Mouse (Mus musculus) lung, postnatal 0 days (tissue): ENCODE data around the gene Klf4. TPM values are rescaled to one million over a fixed set of nuclear protein-coding genes. Genes with fewer than 3 reads are reported as not detected.
A peak's percentile ranks its signal among the peaks of the same experiment; 100 is the strongest.

ENCODE experiments used
- ATAC-seq: fragments of 200-750 bp; cut with Nextera tagmentation; 2 replicates; pipeline ENCODE4 v1.8.0; 2017; ENCODE audit warnings: moderate library complexity
- DNase-seq: peaks from one replicate; pipeline ENCODE4 v3.0.0-alpha.2; 2016; ENCODE audit warnings: low spot score
- H3K27ac ChIP-seq: fragments of 300-500 bp; sonication (generic); 2 replicates; pipeline ENCODE4 v1.5.1; 2014; ENCODE audit warnings: antibody characterized with exemption, mild to moderate bottlenecking, low read length, mixed read lengths
- H3K27me3 ChIP-seq: fragments of 300-500 bp; sonication (generic); replicated peaks from 2 replicates; pipeline ENCODE4 v1.6.1; 2014; ENCODE audit warnings: low read length, mixed read lengths; ENCODE audit not compliant: insufficient read depth
- H3K36me3 ChIP-seq: fragments of 300-500 bp; sonication (generic); 2 replicates; pipeline ENCODE4 v1.6.1; 2014; ENCODE audit warnings: low read length, mixed read lengths; ENCODE audit not compliant: insufficient read depth
- H3K4me1 ChIP-seq: fragments of 300-500 bp; sonication (generic); 2 replicates; pipeline ENCODE4 v1.6.1; 2014; ENCODE audit warnings: antibody characterized with exemption, low read depth, low read length, mixed read lengths; ENCODE audit not compliant: insufficient read depth
- H3K4me2 ChIP-seq: fragments of 300-500 bp; sonication (generic); replicated peaks from 2 replicates; pipeline ENCODE4 v1.6.1; 2014; ENCODE audit warnings: low read depth, mild to moderate bottlenecking, low read length, moderate library complexity, mixed read lengths
- H3K4me3 ChIP-seq: fragments of 300-500 bp; sonication (generic); 2 replicates; pipeline ENCODE4 v1.5.1; 2014; ENCODE audit warnings: low read depth, low read length
- H3K9ac ChIP-seq: fragments of 300-500 bp; sonication (generic); replicated peaks from 2 replicates; pipeline ENCODE4 v1.6.1; 2014; ENCODE audit warnings: low read depth, mild to moderate bottlenecking
- H3K9me3 ChIP-seq: fragments of 300-500 bp; sonication (generic); 2 replicates; pipeline ENCODE4 v1.6.1; 2016; ENCODE audit warnings: low read length, mixed read lengths
- CTCF ChIP-seq: IDR thresholded peaks from 2 replicates; pipeline ENCODE4 v1.5.1; 2016; ENCODE audit warnings: antibody characterized with exemption, mild to moderate bottlenecking
- EP300 ChIP-seq: IDR thresholded peaks from 2 replicates; pipeline ENCODE4 v1.6.1; 2016; ENCODE audit warnings: antibody characterized with exemption, mild to moderate bottlenecking, control low read depth
- WGBS: fragments of 180-500 bp; shearing (Covaris S2); extraction: QIAGEN DNeasy Blood & Tissue Kit; methylation state at CpG from one replicate; pipeline ENCODE4 v1.1.7; 2014; 5-methylcytosine and 5-hydroxymethylcytosine counted together
- polyA plus RNA-seq: library from polyadenylated mRNA; unstranded; fragments of >200 nt; fragmentation: Nextera tagmentation; extraction: Ambion mirVana; gene quantifications from 2 replicates; pipeline ENCODE4 v1.2.1, GENCODE M21; 2015

Gene Klf4
- polyA plus RNA-seq, 1 experiment from 2014 or later: 39.1 TPM

GRCm38 (mm10) chr4:55528404-55528803, 3.9 kb downstream of the Klf4 start:
- H3K9me3 ChIP-seq: no peaks in the 10 kb centered on the region
- TF ChIP-seq EP300 (no peak), CTCF (no peak)
- H3K27ac ChIP-seq: no peak overlapping the region
- H3K27me3 ChIP-seq: no peaks in the 10 kb centered on the region
- ATAC-seq (no peak), DNase-seq (no peak)
- no peak overlapping the region for H3K9ac ChIP-seq
- H3K4me2 ChIP-seq: peak overlapping the region; percentile 86
- peaks cover 8% of the 10 kb centered on the region for H3K36me3 ChIP-seq
- peak overlapping the region; percentile 21; the same call in 1 of the 2 replicates for H3K4me3 ChIP-seq
- WGBS: 80% methylated on average over 3 of the region's 4 CpGs
- no peaks in the 10 kb centered on the region for H3K4me1 ChIP-seq

- peaks cover 8% of the 10 kb centered on the region for H3K36me3 ChIP-seq
- H3K9ac ChIP-seq: no peak overlapping the region
- 79% methylated on average over 12 of the region's 12 CpGs for WGBS
- no peak overlapping the region for H3K27ac ChIP-seq
- H3K27me3 ChIP-seq: no peaks in the 10 kb centered on the region
- H3K9me3 ChIP-seq: no peaks in the 10 kb centered on the region
- no peak for DNase-seq
- peak overlapping the region; percentile 21; the same call in 1 of the 2 replicates for H3K4me3 ChIP-seq
- no peaks in the 10 kb centered on the region for H3K4me1 ChIP-seq
- TF ChIP-seq CTCF: no peak
- no peak for TF ChIP-seq EP300
- ATAC-seq: no peak
- H3K4me2 ChIP-seq: peak overlapping the region; percentile 86
Measured at GRCm38 (mm10) chr4:55527931-55528330, 4.3 kb downstream of the Klf4 start.

GRCm38 (mm10) chr4:55526247-55527115, 5.8 kb downstream of the Klf4 start:
- peak overlapping the region; percentile 38 for H3K4me2 ChIP-seq
- H3K9ac ChIP-seq: no peak overlapping the region
- no peak overlapping the region for H3K4me3 ChIP-seq
- H3K27ac ChIP-seq: no peak overlapping the region
- WGBS: 63% methylated on average over 5 of the region's 5 CpGs
- H3K36me3 ChIP-seq: peaks cover 8% of the 10 kb centered on the region
- ATAC-seq (no peak), DNase-seq (peak; percentile 61)
- no peaks in the 10 kb centered on the region for H3K27me3 ChIP-seq
- no peaks in the 10 kb centered on the region for H3K4me1 ChIP-seq
- no peaks in the 10 kb centered on the region for H3K9me3 ChIP-seq
- TF ChIP-seq CTCF (peak; percentile 61), EP300 (no peak)

GRCm38 (mm10) chr4:55523921-55524320, 8.3 kb downstream of the Klf4 start:
- DNase-seq: no peak
- TF ChIP-seq EP300 (no peak), CTCF (no peak)
- 59% methylated on average over 4 of the region's 4 CpGs for WGBS

GRCm38 (mm10) chr4:55517438-55517837, 14.8 kb downstream of the Klf4 start:
- H3K27me3 ChIP-seq: peaks cover 5% of the 10 kb centered on the region
- H3K9me3 ChIP-seq: no peaks in the 10 kb centered on the region
- TF ChIP-seq CTCF (no peak), EP300 (no peak)
- no peaks in the 10 kb centered on the region for H3K36me3 ChIP-seq
- H3K4me2 ChIP-seq: no peak overlapping the region
- ATAC-seq (no peak), DNase-seq (no peak)
- 81% methylated on average over 7 of the region's 7 CpGs for WGBS
- no peaks in the 10 kb centered on the region for H3K4me1 ChIP-seq
- H3K9ac ChIP-seq: no peak overlapping the region
- no peak overlapping the region for H3K4me3 ChIP-seq
- no peak overlapping the region for H3K27ac ChIP-seq

More at GRCm38 (mm10) chr4:55523921-55524320, 8.3 kb downstream of the Klf4 start:
- H3K4me3 ChIP-seq: no peak overlapping the region
- H3K9ac ChIP-seq: no peak overlapping the region
- no peak for ATAC-seq
- no peak overlapping the region for H3K4me2 ChIP-seq
- H3K9me3 ChIP-seq: no peaks in the 10 kb centered on the region
- H3K27me3 ChIP-seq: no peaks in the 10 kb centered on the region
- H3K27ac ChIP-seq: no peak overlapping the region
- H3K4me1 ChIP-seq: no peaks in the 10 kb centered on the region
- no peaks in the 10 kb centered on the region for H3K36me3 ChIP-seq

DNA sequence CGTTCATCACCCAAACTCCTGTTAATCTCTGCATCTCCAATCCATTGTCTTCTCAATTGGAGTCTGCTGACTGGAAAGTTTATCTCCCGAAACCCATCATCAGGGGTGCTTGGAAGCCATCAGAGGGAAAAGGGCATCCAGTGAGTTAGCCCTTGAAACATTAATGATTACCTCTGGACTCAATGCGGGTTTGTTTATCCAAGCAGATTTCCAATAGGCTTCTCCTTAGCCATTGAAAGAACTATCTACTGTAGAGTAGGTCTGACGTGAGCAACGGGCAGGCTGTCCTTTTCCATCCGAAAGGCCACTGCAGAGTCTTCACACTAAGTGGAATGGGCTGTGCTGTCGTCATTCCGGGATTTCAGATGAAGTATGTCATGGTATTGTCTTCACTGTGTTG, 16.2 kb downstream of the Klf4 start:
- Histone ChIP-seq H3K27me3 (peaks cover 5% of the 10 kb centered on the region), H3K4me2 (no peak overlapping the region), H3K4me3 (no peak overlapping the region), H3K9ac (no peak overlapping the region), H3K4me1 (no peaks in the 10 kb centered on the region), H3K36me3 (no peaks in the 10 kb centered on the region), H3K9me3 (no peaks in the 10 kb centered on the region), H3K27ac (no peak overlapping the region)
- 77% methylated on average over 8 of the region's 8 CpGs for WGBS
- ATAC-seq: no peak
- no peak for DNase-seq
- TF ChIP-seq EP300: no peak
